Mouse (Mus musculus): ENCODE data around the gene Olfr631. TPM values are rescaled to one million over a fixed set of nuclear protein-coding genes. Genes with fewer than 3 reads are reported as not detected.

Gene Olfr631
- not detected in 2 replicates for polyA plus RNA-seq (2012; rRNA removed)
- polyA plus RNA-seq (2014; fragmentation: Nextera tagmentation; extraction: Ambion mirVana) = not detected in 2 replicates

DNA sequence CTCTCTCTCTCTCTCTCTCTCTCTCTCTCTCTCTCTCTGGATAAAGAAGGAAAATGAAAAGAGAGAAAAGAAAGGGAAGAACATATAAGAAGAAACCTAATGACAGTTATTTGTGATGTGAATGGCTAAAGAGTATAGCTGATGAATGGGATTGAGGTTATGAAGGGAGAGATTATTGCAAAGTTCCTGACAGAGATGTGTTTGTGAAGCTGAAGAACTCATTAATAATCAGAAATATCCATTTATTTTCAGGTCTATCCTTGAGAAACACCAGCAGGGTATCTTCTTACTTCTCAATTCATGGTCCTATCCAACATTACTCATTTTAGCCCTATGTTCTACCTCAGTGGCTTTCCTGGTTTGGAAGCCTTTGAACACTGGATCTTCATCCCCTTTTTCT lies at the start of gene Olfr631:
Gene Olfr631 (plus strand): TSS at position 301 of the 400 bp plus-strand sequence.
- DNase-seq (ENCODE audit: low spot score) (no peak), ATAC-seq (ENCODE audit: low FRiP score, low read depth) (no peak)
- H3K9ac ChIP-seq (ENCODE audit: low read depth, low read length, severe bottlenecking) = no peak within 1 kb of the TSS
- H3K36me3 ChIP-seq (ENCODE audit: control insufficient read depth, insufficient read depth, low read length) = no peaks in the 10 kb centered on the region
- no peak for TF ChIP-seq POLR2A (IDR thresholded peaks at IDR 0.05; ENCODE audit: borderline replicate concordance, extremely low read depth, insufficient read depth, insufficient read length)
- no peaks in the 10 kb centered on the region for H3K9me3 ChIP-seq (ENCODE audit: control insufficient read depth, low read length)
- no peak within 1 kb of the TSS for H3K4me3 ChIP-seq (replicated peaks; ENCODE audit: low read length)
- no peaks in the 10 kb centered on the region for H3K27me3 ChIP-seq (ENCODE audit: control insufficient read depth, insufficient read depth, low read length)
- H3K4me2 ChIP-seq (replicated peaks; ENCODE audit: low read depth, low read length, severe bottlenecking) = no peak within 1 kb of the TSS
- H3K4me1 ChIP-seq (ENCODE audit: control insufficient read depth, insufficient read depth, low read length) = no peaks in the 10 kb centered on the region
- H3K27ac ChIP-seq (replicated peaks; ENCODE audit: low read depth, low read length) = no peak within 1 kb of the TSS

DNA sequence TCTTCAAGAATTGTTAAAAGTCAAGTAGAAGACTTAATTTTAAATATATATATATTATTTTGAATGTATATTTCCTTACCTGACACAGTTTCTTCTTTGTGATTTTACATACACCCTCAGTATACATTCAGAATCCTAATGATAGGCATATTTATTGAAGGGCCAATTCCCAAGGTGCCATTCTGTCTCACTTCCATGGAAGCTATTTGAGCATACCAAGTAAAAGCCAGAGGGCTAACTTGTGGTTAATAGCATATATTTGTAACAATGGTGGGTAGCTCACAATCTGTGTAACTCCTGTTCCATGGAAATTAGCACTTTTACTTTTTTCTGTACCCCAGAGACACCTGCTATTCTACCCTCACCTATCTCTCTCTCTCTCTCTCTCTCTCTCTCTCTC lies 42.5 kb upstream of the Olfr631 start, which contains the start of gene Olfr66:
Gene Olfr66 (minus strand): TSS at position 101 of the 400 bp plus-strand sequence.
- ATAC-seq (ENCODE audit: low FRiP score, low read depth) (no peak), DNase-seq (ENCODE audit: low spot score) (no peak)
- no peaks in the 10 kb centered on the region for H3K27me3 ChIP-seq (ENCODE audit: control insufficient read depth, insufficient read depth, low read length)
- no peak within 1 kb of the TSS for H3K9ac ChIP-seq (ENCODE audit: low read depth, low read length, severe bottlenecking)
- H3K4me3 ChIP-seq (replicated peaks; ENCODE audit: low read length) = no peak within 1 kb of the TSS
- TF ChIP-seq POLR2A (IDR thresholded peaks at IDR 0.05; ENCODE audit: borderline replicate concordance, extremely low read depth, insufficient read depth, insufficient read length) = no peak
- no peak within 1 kb of the TSS for H3K4me2 ChIP-seq (replicated peaks; ENCODE audit: low read depth, low read length, severe bottlenecking)
- no peaks in the 10 kb centered on the region for H3K4me1 ChIP-seq (ENCODE audit: control insufficient read depth, insufficient read depth, low read length)
- H3K27ac ChIP-seq (replicated peaks; ENCODE audit: low read depth, low read length) = no peak within 1 kb of the TSS
- H3K9me3 ChIP-seq (ENCODE audit: control insufficient read depth, low read length) = no peaks in the 10 kb centered on the region
- no peaks in the 10 kb centered on the region for H3K36me3 ChIP-seq (ENCODE audit: control insufficient read depth, insufficient read depth, low read length)

DNA sequence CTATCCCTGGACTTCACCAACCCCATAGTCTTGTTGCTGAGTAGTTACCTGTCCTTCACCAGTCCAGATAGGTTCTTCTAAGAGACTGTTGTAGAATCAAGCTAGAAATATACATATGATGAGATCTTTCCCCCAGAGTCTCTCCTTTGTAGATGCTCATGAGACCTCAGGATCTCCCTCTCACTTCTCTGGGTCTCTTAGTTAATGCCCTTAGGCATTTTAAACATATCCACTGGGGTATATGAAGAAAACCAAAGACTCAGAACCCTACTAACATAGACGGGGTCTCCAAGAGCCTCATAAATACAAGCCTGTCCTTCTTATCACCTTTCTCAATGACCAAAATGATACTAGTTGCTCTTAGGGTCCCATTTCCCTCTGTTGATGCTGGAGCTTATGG lies 34.2 kb upstream of the Olfr631 start, which contains the start of gene Olfr64:
Gene Olfr64 (minus strand): TSS at position 101 of the 400 bp plus-strand sequence.
- Histone ChIP-seq H3K9me3 (ENCODE audit: control insufficient read depth, low read length) (no peaks in the 10 kb centered on the region), H3K27ac (replicated peaks; ENCODE audit: low read depth, low read length) (no peak within 1 kb of the TSS), H3K4me3 (replicated peaks; ENCODE audit: low read length) (no peak within 1 kb of the TSS), H3K4me1 (ENCODE audit: control insufficient read depth, insufficient read depth, low read length) (no peaks in the 10 kb centered on the region), H3K9ac (ENCODE audit: low read depth, low read length, severe bottlenecking) (no peak within 1 kb of the TSS), H3K27me3 (ENCODE audit: control insufficient read depth, insufficient read depth, low read length) (no peaks in the 10 kb centered on the region), H3K36me3 (ENCODE audit: control insufficient read depth, insufficient read depth, low read length) (no peaks in the 10 kb centered on the region), H3K4me2 (replicated peaks; ENCODE audit: low read depth, low read length, severe bottlenecking) (no peak within 1 kb of the TSS)
- 70% methylated on average over 1 of the region's 1 CpGs for WGBS
- TF ChIP-seq POLR2A (IDR thresholded peaks at IDR 0.05; ENCODE audit: borderline replicate concordance, extremely low read depth, insufficient read depth, insufficient read length) = no peak
- DNase-seq (ENCODE audit: low spot score) (no peak), ATAC-seq (ENCODE audit: low FRiP score, low read depth) (no peak)

DNA sequence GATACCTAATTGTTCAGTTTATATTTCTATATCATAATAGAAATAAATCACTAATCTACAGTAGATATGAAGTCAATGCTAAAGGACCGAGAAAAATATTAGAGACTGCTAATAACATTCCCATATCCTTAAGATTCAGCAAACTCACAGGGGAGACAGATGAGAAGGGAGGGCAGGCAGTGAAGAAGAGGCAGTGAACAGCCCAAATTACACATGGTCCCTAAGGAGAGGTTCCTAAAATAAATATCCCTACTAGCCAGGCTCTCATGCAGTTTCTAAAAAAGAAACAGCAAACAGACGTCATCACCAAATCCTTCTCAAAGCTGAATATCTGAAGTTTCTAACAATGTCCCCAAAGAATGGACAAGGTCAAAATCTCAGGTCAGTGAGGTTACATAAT lies 25.4 kb upstream of the Olfr631 start, which contains the start of gene Olfr65:
Gene Olfr65 (plus strand): TSS at position 301 of the 400 bp plus-strand sequence.
- Histone ChIP-seq H3K4me3 (replicated peaks; ENCODE audit: low read length) (no peak within 1 kb of the TSS), H3K9ac (ENCODE audit: low read depth, low read length, severe bottlenecking) (no peak within 1 kb of the TSS), H3K36me3 (ENCODE audit: control insufficient read depth, insufficient read depth, low read length) (no peaks in the 10 kb centered on the region), H3K27me3 (ENCODE audit: control insufficient read depth, insufficient read depth, low read length) (no peaks in the 10 kb centered on the region), H3K4me2 (replicated peaks; ENCODE audit: low read depth, low read length, severe bottlenecking) (no peak within 1 kb of the TSS), H3K27ac (replicated peaks; ENCODE audit: low read depth, low read length) (no peak within 1 kb of the TSS), H3K4me1 (ENCODE audit: control insufficient read depth, insufficient read depth, low read length) (no peaks in the 10 kb centered on the region), H3K9me3 (ENCODE audit: control insufficient read depth, low read length) (no peaks in the 10 kb centered on the region)
- ATAC-seq (ENCODE audit: low FRiP score, low read depth) (no peak), DNase-seq (ENCODE audit: low spot score) (no peak)
- WGBS = 85% methylated on average over 2 of the region's 2 CpGs
- TF ChIP-seq POLR2A (IDR thresholded peaks at IDR 0.05; ENCODE audit: borderline replicate concordance, extremely low read depth, insufficient read depth, insufficient read length) = no peak

DNA sequence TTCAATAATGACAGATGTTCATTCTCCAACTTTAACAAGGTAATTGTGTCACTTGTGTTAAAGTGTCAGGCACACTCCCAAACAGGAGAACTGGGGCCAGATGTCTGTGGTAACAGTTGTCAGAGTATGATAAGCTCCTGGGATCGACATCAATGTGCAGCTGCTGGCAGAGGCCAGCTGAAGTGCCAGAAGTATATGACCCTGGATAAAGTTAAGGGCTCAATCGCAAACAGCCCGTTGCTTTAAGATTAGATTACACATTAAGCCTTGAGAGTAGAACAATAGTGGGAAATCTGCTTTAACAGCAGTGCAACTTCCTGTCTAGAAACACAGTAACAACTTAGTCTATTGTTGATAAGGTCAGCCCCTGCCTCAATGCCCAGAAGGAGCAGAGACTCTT lies 18.6 kb upstream of the Olfr631 start:
- DNase-seq (ENCODE audit: low spot score) (peak; percentile 3), ATAC-seq (ENCODE audit: low FRiP score, low read depth) (no peak)
- H3K4me3 ChIP-seq (replicated peaks; ENCODE audit: low read length) = no peak overlapping the region
- H3K9me3 ChIP-seq (ENCODE audit: control insufficient read depth, low read length) = no peaks in the 10 kb centered on the region
- H3K36me3 ChIP-seq (ENCODE audit: control insufficient read depth, insufficient read depth, low read length) = no peaks in the 10 kb centered on the region
- no peaks in the 10 kb centered on the region for H3K4me1 ChIP-seq (ENCODE audit: control insufficient read depth, insufficient read depth, low read length)
- no peak overlapping the region for H3K4me2 ChIP-seq (replicated peaks; ENCODE audit: low read depth, low read length, severe bottlenecking)
- TF ChIP-seq POLR2A (IDR thresholded peaks at IDR 0.05; ENCODE audit: borderline replicate concordance, extremely low read depth, insufficient read depth, insufficient read length) = no peak
- H3K9ac ChIP-seq (ENCODE audit: low read depth, low read length, severe bottlenecking) = no peak overlapping the region
- 21% methylated on average over 3 of the region's 3 CpGs for WGBS
- H3K27ac ChIP-seq (replicated peaks; ENCODE audit: low read depth, low read length) = no peak overlapping the region
- no peaks in the 10 kb centered on the region for H3K27me3 ChIP-seq (ENCODE audit: control insufficient read depth, insufficient read depth, low read length)
